Mouse (Mus musculus) intestine, embryonic 16.5 days (tissue): ENCODE data around the gene Sspn. TPM values are rescaled to one million over a fixed set of nuclear protein-coding genes. Genes with fewer than 3 reads are reported as not detected.

Experiments
- ATAC-seq: fragments of 200-750 bp; cut with Nextera tagmentation; 2 replicates; pipeline ENCODE4 v1.8.0; 2017; ENCODE audit warnings: moderate TSS enrichment, moderate library complexity
- H3K27ac ChIP-seq: fragments of 300-500 bp; sonication (generic); 2 replicates; pipeline ENCODE4 v1.5.1; 2014; ENCODE audit warnings: mild to moderate bottlenecking, low read length
- H3K27me3 ChIP-seq: fragments of 300-500 bp; sonication (generic); replicated peaks from 2 replicates; pipeline ENCODE4 v1.6.1; 2014; ENCODE audit warnings: low read length, control low read depth, mixed read lengths; ENCODE audit not compliant: control insufficient read depth, insufficient read depth
- H3K36me3 ChIP-seq: fragments of 300-500 bp; sonication (generic); 2 replicates; pipeline ENCODE4 v1.6.1; 2014; ENCODE audit warnings: low read length, control low read depth; ENCODE audit not compliant: control insufficient read depth, insufficient read depth
- H3K4me1 ChIP-seq: fragments of 300-500 bp; sonication (generic); 2 replicates; pipeline ENCODE4 v1.6.1; 2014; ENCODE audit warnings: low read length, control low read depth, mixed read lengths; ENCODE audit not compliant: control insufficient read depth, insufficient read depth
- H3K4me2 ChIP-seq: fragments of 300-500 bp; sonication (generic); 2 replicates; pipeline ENCODE4 v1.6.1; 2014; ENCODE audit warnings: low read depth, low read length, control low read depth
- H3K4me3 ChIP-seq: fragments of 300-500 bp; sonication (generic); 2 replicates; pipeline ENCODE4 v1.5.1; 2014; ENCODE audit warnings: mild to moderate bottlenecking, low read length
- H3K9ac ChIP-seq: fragments of 300-500 bp; sonication (generic); 2 replicates; pipeline ENCODE4 v1.6.1; 2014; ENCODE audit warnings: low read depth, low read length
- H3K9me3 ChIP-seq: fragments of 300-500 bp; sonication (generic); 2 replicates; pipeline ENCODE4 v1.6.1; 2016; ENCODE audit warnings: low read length, control low read depth; ENCODE audit not compliant: control insufficient read depth
- WGBS: fragments of 180-500 bp; shearing (Covaris S2); extraction: QIAGEN DNeasy Blood & Tissue Kit; methylation state at CpG from one replicate; pipeline ENCODE4 v1.1.7; 2014; 5-methylcytosine and 5-hydroxymethylcytosine counted together
- polyA plus RNA-seq: library from polyadenylated mRNA; unstranded; fragments of >200 nt; fragmentation: Nextera tagmentation; extraction: Ambion mirVana; gene quantifications from 2 replicates; pipeline ENCODE4 v1.2.1, GENCODE M21; 2015

The Sspn gene
- polyA plus RNA-seq, 1 experiment from 2014 or later = 6.6 TPM

DNA sequence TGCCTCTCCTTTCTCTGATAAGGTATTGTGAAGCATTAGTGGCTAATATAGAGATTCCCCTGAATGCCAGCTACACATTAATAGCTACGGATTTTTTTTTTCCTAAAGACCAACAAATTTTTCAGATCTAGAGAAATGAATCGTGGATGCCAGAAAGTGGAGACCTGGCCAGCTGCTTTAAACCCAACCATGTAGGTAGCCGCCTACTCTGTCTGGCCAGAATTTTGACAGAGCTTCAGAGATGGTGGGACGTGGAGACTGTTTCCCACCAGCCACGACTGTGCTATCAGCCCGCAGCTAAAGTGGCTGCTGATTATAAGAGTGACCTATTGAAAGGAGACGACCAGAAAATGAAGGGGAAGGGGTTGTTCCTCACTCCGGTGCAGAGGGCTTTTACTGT lies 36.3 kb downstream of the Sspn start:
- 75% methylated on average over 8 of the region's 8 CpGs for WGBS
- H3K4me2 ChIP-seq = no peak overlapping the region
- no peak for ATAC-seq
- H3K9me3 ChIP-seq = peaks cover 5% of the 10 kb centered on the region; the same call in 1 of the 2 replicates
- no peaks in the 10 kb centered on the region for H3K4me1 ChIP-seq
- H3K9ac ChIP-seq = no peak overlapping the region
- no peak overlapping the region for H3K4me3 ChIP-seq
- H3K36me3 ChIP-seq = no peaks in the 10 kb centered on the region
- H3K27ac ChIP-seq = no peak overlapping the region
- H3K27me3 ChIP-seq = no peaks in the 10 kb centered on the region

DNA sequence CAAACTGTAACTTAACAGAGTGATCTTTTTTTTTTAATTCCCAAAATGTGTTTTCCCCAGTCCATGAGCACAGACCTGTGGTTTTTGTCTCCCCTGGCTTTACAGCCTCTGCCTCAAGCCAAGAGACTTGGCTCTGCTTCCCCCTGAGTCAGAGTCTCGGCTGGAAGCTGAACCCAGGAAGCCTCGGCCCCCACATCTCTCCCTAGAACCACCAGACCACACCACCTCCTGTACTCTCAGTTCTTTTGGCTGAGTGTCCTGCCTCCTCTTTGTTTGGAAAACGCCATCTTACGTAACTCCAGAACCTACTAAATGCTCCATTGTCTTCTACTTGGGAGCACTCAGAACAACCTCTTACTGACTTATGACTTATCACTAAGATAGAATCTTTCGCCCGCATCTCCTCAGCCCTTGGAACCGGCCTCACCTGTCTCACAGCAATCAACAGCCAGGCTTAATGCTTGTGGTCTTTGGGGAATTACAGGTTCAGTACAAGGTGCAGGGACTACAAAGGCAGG lies 36.9 kb downstream of the Sspn start:
- H3K9me3 ChIP-seq = peaks cover 5% of the 10 kb centered on the region; the same call in 1 of the 2 replicates
- no peaks in the 10 kb centered on the region for H3K36me3 ChIP-seq
- WGBS = 52% methylated on average over 7 of the region's 7 CpGs
- no peaks in the 10 kb centered on the region for H3K27me3 ChIP-seq
- no peak overlapping the region for H3K4me2 ChIP-seq
- H3K27ac ChIP-seq = no peak overlapping the region
- no peak overlapping the region for H3K4me3 ChIP-seq
- H3K4me1 ChIP-seq = 0 out of 2 replicates have a peak, but pooled peaks cover 3% of the 10 kb centered on the region
- ATAC-seq = peak; percentile 79
- H3K9ac ChIP-seq = no peak overlapping the region

DNA sequence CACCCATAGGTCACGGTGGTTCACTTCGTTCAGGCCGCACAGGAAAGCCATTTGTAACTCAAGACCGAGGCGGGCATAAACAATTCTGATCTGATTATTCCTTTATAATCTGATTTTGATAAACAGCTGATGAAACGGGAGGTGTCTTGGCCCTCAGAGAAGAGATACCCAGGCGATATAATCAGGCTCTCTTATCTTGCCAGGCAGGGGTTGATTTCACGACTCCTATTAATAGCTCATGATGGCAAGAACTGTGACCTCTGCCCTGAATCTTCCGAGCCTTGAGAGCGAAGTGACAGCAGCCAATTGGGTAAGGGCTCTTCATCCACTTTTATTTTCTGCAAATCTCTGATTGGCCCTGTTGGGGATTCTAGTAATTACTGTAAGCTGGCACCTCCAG lies 37.4 kb downstream of the Sspn start:
- ATAC-seq = peak; percentile 75
- WGBS = 37% methylated on average over 10 of the region's 10 CpGs

DNA sequence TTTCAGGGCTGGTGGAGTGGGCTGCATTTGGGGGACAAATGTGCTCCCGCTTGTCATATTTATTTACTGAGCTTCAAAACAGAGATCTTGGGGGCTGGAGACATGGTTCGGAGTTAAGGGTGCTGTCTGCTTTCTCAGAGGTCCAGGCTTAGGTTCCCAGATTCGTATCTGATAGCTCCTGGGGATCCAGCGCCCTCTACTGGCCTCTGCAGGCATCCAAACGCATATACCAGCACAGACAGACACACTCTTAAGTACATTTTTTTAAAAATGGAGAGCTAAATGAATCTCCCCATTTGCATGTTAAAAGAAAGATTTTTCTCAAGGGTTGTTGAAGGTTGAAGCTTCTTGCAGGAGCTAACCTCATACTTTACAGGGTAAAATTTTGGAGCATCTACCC lies 38.1 kb downstream of the Sspn start:
- H3K9ac ChIP-seq = no peak overlapping the region
- no peaks in the 10 kb centered on the region for H3K36me3 ChIP-seq
- no peak overlapping the region for H3K4me2 ChIP-seq
- no peak overlapping the region for H3K27ac ChIP-seq
- H3K4me3 ChIP-seq = no peak overlapping the region
- H3K27me3 ChIP-seq = no peaks in the 10 kb centered on the region
- WGBS = 79% methylated on average over 5 of the region's 5 CpGs
- 0 out of 2 replicates have a peak, but pooled peaks cover 4% of the 10 kb centered on the region for H3K4me1 ChIP-seq
- ATAC-seq = no peak
- H3K9me3 ChIP-seq = peaks cover 5% of the 10 kb centered on the region; the same call in 1 of the 2 replicates

More for the DNA sequence above, 37.4 kb downstream of the Sspn start:
- Histone ChIP-seq H3K27ac (no peak overlapping the region), H3K36me3 (no peaks in the 10 kb centered on the region), H3K9ac (no peak overlapping the region), H3K9me3 (peaks cover 5% of the 10 kb centered on the region; the same call in 1 of the 2 replicates), H3K4me2 (no peak overlapping the region), H3K27me3 (no peaks in the 10 kb centered on the region), H3K4me1 (0 out of 2 replicates have a peak, but pooled peaks cover 4% of the 10 kb centered on the region), H3K4me3 (no peak overlapping the region)

DNA sequence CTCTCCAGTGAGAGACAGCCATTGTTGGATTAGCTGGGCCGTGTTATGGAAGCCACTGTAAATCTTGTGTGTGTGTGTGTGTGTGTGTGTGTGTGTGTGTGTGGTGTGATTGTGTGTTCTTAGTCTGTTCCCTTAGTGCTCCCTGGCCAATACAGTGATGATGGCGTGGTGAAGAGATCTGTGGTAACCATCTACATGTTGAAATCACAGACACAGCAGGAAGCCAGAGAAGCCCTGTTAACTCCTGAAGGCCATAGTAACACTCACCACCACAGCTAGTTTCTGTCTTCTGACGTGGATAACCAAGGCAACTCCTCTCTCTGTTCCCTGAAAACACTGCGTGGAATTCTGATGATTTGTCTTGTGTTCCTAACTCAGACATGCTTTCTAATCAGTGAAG lies 40.7 kb downstream of the Sspn start:
- H3K9me3 ChIP-seq = peaks cover 5% of the 10 kb centered on the region; the same call in 1 of the 2 replicates
- ATAC-seq = no peak
- H3K36me3 ChIP-seq = no peaks in the 10 kb centered on the region
- 0 out of 2 replicates have a peak, but pooled peaks cover 4% of the 10 kb centered on the region for H3K4me1 ChIP-seq
- 88% methylated on average over 4 of the region's 4 CpGs for WGBS
- H3K4me2 ChIP-seq = no peak overlapping the region
- H3K27me3 ChIP-seq = no peaks in the 10 kb centered on the region
- no peak overlapping the region for H3K9ac ChIP-seq
- no peak overlapping the region for H3K27ac ChIP-seq
- no peak overlapping the region for H3K4me3 ChIP-seq

DNA sequence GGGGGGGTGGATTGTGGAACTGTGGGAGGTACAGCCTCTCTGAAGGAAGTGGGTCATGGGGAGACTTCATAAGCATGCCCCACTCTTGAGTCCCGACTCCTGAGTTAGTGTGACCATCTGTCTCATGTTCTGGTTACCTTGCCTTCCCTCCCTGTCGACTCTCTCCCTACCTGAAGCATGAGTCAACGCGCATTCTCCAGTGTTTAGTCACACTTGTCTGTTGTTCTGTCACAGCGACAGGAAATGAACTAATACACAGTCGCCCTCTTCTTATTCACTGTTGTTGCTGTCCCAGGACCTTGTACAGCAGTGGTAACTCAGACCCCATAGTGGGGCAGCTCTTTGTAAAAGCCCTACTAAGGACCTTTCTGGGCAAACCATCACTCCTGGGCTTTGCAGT lies 41.4 kb downstream of the Sspn start:
- H3K9me3 ChIP-seq = peaks cover 5% of the 10 kb centered on the region; the same call in 1 of the 2 replicates
- H3K27ac ChIP-seq = no peak overlapping the region
- 0 out of 2 replicates have a peak, but pooled peaks cover 4% of the 10 kb centered on the region for H3K4me1 ChIP-seq
- no peak overlapping the region for H3K4me2 ChIP-seq
- no peak for ATAC-seq
- H3K27me3 ChIP-seq = no peaks in the 10 kb centered on the region
- no peak overlapping the region for H3K4me3 ChIP-seq
- H3K36me3 ChIP-seq = no peaks in the 10 kb centered on the region
- 80% methylated on average over 6 of the region's 6 CpGs for WGBS
- no peak overlapping the region for H3K9ac ChIP-seq

DNA sequence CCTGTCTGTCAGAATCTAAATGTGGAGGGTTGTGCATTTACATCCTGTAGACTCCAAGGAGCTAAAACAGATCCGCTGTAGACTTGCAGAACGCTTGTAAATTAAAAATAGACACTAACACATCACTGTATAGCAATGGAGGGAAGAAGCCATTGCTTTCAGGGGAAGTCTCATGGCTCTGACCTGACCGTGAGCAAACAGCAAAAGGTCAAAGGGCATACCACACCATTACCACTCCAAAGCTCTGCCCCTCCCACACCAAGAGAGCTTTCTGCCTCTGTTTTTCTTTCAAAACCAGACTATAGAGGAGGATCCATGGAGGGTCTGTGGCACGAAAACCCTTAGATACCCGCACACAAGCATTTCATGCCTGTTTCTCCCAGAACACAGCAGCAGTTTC lies 41.9 kb downstream of the Sspn start:
- no peak overlapping the region for H3K9ac ChIP-seq
- no peak overlapping the region for H3K4me3 ChIP-seq
- no peak overlapping the region for H3K4me2 ChIP-seq
- H3K27me3 ChIP-seq = no peaks in the 10 kb centered on the region
- H3K4me1 ChIP-seq = 0 out of 2 replicates have a peak, but pooled peaks cover 4% of the 10 kb centered on the region
- peaks cover 5% of the 10 kb centered on the region; the same call in 1 of the 2 replicates for H3K9me3 ChIP-seq
- WGBS = 61% methylated on average over 5 of the region's 5 CpGs
- H3K36me3 ChIP-seq = no peaks in the 10 kb centered on the region
- no peak overlapping the region for H3K27ac ChIP-seq
- ATAC-seq = no peak

DNA sequence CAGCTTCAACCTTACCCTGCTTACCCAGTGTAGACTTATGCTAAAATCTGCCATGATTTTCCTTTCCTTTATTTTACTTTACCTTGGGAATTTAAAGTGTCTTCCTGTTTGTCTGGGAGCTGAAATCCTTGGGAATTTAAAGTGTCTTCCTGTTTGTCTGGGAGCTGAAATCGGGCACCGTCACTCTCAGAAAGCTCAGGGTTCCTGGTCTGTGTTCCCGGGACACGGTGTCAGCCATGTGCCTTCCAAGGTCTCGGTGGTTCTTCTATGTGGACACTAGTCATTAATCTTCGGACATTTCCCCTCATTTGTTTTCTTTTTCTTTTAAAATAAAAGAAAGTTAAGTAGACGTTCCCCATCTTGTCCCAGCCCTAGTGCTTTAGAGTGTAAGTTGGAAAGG lies 43.3 kb downstream of the Sspn start:
- Histone ChIP-seq H3K4me3 (no peak overlapping the region), H3K9ac (no peak overlapping the region)
- 54% methylated on average over 7 of the region's 7 CpGs for WGBS

DNA sequence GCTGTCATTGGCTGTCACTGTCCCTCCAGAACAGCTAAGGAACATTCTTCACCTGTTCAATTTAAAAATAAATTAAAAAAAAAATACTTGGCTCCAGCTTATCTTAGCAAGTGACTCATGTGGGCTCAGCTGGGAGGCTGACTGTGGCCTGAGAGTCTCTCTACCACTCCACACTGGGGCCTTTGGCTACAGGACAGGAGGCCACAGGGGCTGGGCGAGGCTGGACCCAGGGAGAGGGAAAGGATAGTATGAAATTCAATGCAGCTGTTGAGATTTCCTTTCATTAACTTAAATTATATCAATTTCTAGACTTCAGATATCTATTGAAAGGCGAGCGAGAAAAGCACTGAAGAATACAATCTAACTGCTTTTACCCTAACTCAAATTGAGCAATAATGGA lies 45.9 kb downstream of the Sspn start:
- H3K27ac ChIP-seq = no peak overlapping the region
- H3K9me3 ChIP-seq = 0 out of 2 replicates have a peak, but pooled peaks cover 3% of the 10 kb centered on the region
- H3K36me3 ChIP-seq = no peaks in the 10 kb centered on the region
- H3K9ac ChIP-seq = no peak overlapping the region
- 87% methylated on average over 3 of the region's 3 CpGs for WGBS
- H3K27me3 ChIP-seq = no peaks in the 10 kb centered on the region
- H3K4me1 ChIP-seq = 0 out of 2 replicates have a peak, but pooled peaks cover 4% of the 10 kb centered on the region
- no peak overlapping the region for H3K4me3 ChIP-seq
- ATAC-seq = no peak
- no peak overlapping the region for H3K4me2 ChIP-seq

More for the DNA sequence above, 43.3 kb downstream of the Sspn start:
- Histone ChIP-seq H3K9me3 (0 out of 2 replicates have a peak, but pooled peaks cover 3% of the 10 kb centered on the region), H3K27ac (no peak overlapping the region), H3K27me3 (no peaks in the 10 kb centered on the region), H3K4me2 (no peak overlapping the region), H3K4me1 (0 out of 2 replicates have a peak, but pooled peaks cover 4% of the 10 kb centered on the region), H3K36me3 (no peaks in the 10 kb centered on the region)
- ATAC-seq = no peak
